Mouse (Mus musculus) heart, postnatal 0 days (tissue): ENCODE results near the gene Cdk19. TPM values are rescaled to one million over a fixed set of nuclear protein-coding genes. Genes with fewer than 3 reads are reported as not detected.

Source experiments
- ATAC-seq: fragments of 200-750 bp; cut with Nextera tagmentation; 2 replicates; pipeline ENCODE4 v1.8.0; 2017; ENCODE audit warnings: low read depth, moderate number of reproducible peaks, moderate library complexity; ENCODE audit not compliant: insufficient read depth
- DNase-seq: peaks from one replicate; pipeline ENCODE4 v3.0.0-alpha.2; 2016; ENCODE audit warnings: low spot score
- H3K27ac ChIP-seq: fragments of 300-500 bp; sonication (generic); 2 replicates; pipeline ENCODE4 v1.5.1; 2014; ENCODE audit warnings: low read depth, mild to moderate bottlenecking
- H3K27me3 ChIP-seq: fragments of 300-500 bp; sonication (generic); 2 replicates; pipeline ENCODE4 v1.6.1; 2014; ENCODE audit warnings: low read length, mixed read lengths; ENCODE audit not compliant: control insufficient read depth, insufficient read depth
- H3K36me3 ChIP-seq: fragments of 300-500 bp; sonication (generic); replicated peaks from 2 replicates; pipeline ENCODE4 v1.6.1; 2014; ENCODE audit warnings: low read length, mixed read lengths; ENCODE audit not compliant: control insufficient read depth, insufficient read depth
- H3K4me1 ChIP-seq: fragments of 300-500 bp; sonication (generic); 2 replicates; pipeline ENCODE4 v1.6.1; 2014; ENCODE audit warnings: antibody characterized with exemption; ENCODE audit not compliant: control insufficient read depth, insufficient read depth
- H3K4me2 ChIP-seq: fragments of 300-500 bp; sonication (generic); 2 replicates; pipeline ENCODE4 v1.6.1; 2014; ENCODE audit warnings: low read depth, mild to moderate bottlenecking, low read length, moderate library complexity
- H3K4me3 ChIP-seq: fragments of 300-500 bp; sonication (generic); 2 replicates; pipeline ENCODE4 v1.5.1; 2014; ENCODE audit warnings: low read depth, low read length
- H3K9ac ChIP-seq: fragments of 300-500 bp; sonication (generic); replicated peaks from 2 replicates; pipeline ENCODE4 v1.6.1; 2014; ENCODE audit warnings: low read depth, low read length, mixed read lengths
- H3K9me3 ChIP-seq: fragments of 300-500 bp; sonication (generic); replicated peaks from 2 replicates; pipeline ENCODE4 v1.6.1; 2016; ENCODE audit warnings: low read length; ENCODE audit not compliant: control insufficient read depth
- CTCF ChIP-seq: IDR thresholded peaks from 2 replicates; pipeline ENCODE4 v1.5.1; 2016; ENCODE audit warnings: antibody characterized with exemption, control low read depth, low read depth
- EP300 ChIP-seq: IDR thresholded peaks from 2 replicates; pipeline ENCODE4 v1.6.1; 2016; ENCODE audit warnings: antibody characterized with exemption, low read depth
- WGBS: fragments of 180-500 bp; shearing (Covaris S2); extraction: QIAGEN DNeasy Blood & Tissue Kit; methylation state at CpG from one replicate; pipeline ENCODE4 v1.1.7; 2014; 5-methylcytosine and 5-hydroxymethylcytosine counted together
- polyA plus RNA-seq: library from polyadenylated mRNA; unstranded; fragments of >200 nt; fragmentation: Nextera tagmentation; extraction: Ambion mirVana; gene quantifications from 2 replicates; pipeline ENCODE4 v1.2.1, GENCODE M21; 2015
- total RNA-seq: library from RNA; depleted of rRNA; stranded (reverse); fragments of >200 nt; gene quantifications from 2 replicates; pipeline ENCODE4 v1.2.3, GENCODE M21; 2014; ENCODE audit warnings: low replicate concordance

The Cdk19 gene
- total and polyA plus RNA-seq, 2 experiments from 2014 or later: 3.1 to 11.6 TPM

DNA sequence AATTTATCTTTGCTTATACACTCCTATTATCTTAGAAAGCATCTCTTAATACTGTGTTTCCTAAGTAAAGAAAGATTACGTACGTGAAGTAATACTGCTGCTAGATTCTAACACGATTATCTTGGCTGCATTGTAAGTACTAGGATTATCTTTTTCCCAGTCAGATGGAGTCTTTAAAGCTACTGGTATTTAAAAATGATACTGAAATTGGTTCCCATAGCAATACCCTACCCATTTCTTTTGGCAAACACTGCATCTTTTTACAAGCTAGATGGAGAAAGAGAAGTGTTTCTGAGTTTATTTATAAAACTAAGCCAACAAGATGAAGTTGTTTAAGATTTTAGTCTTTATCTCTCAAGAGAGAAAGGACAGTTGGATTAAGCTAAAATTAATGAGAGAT, 67.3 kb downstream of the Cdk19 start:
- H3K36me3 ChIP-seq: no peaks in the 10 kb centered on the region
- H3K9ac ChIP-seq: no peak overlapping the region
- WGBS: 78% methylated on average over 3 of the region's 3 CpGs
- no peak for ATAC-seq
- no peak overlapping the region for H3K4me3 ChIP-seq
- H3K4me1 ChIP-seq: no peaks in the 10 kb centered on the region
- no peaks in the 10 kb centered on the region for H3K9me3 ChIP-seq
- H3K27ac ChIP-seq: no peak overlapping the region
- DNase-seq: no peak
- TF ChIP-seq CTCF (no peak), EP300 (no peak)
- H3K27me3 ChIP-seq: no peaks in the 10 kb centered on the region
- no peak overlapping the region for H3K4me2 ChIP-seq

- Histone ChIP-seq H3K27me3 (no peaks in the 10 kb centered on the region), H3K9me3 (no peaks in the 10 kb centered on the region), H3K36me3 (no peaks in the 10 kb centered on the region), H3K4me2 (no peak overlapping the region), H3K4me3 (no peak overlapping the region), H3K27ac (no peak overlapping the region), H3K9ac (no peak overlapping the region), H3K4me1 (no peaks in the 10 kb centered on the region)
- DNase-seq (no peak), ATAC-seq (no peak)
- TF ChIP-seq EP300 (no peak), CTCF (no peak)
- WGBS: 30% methylated on average over 2 of the region's 2 CpGs
Observed at GRCm38 (mm10) chr10:40409336-40409735, 70.0 kb downstream of the Cdk19 start.

DNA sequence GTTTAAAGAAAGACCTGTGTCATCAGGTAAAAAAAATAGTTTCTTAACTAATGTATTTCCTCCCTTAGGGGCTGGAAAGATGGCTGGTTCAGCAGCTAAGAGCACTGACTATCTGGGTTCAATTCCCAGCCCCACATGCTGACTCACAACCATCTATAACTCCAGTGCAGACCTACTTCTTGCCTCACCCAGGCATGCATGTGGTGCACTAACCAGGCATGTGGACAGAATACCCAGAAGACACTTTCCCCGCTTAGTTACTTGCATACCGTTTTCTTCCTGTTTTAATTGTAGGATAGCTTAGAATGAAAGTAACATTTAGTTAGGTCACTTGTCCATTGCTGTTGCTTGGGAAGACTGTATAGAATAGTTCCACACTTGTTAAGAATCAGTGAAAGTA, 72.0 kb downstream of the Cdk19 start:
- Histone ChIP-seq H3K9me3 (no peaks in the 10 kb centered on the region), H3K9ac (no peak overlapping the region), H3K27me3 (no peaks in the 10 kb centered on the region), H3K4me1 (no peaks in the 10 kb centered on the region), H3K4me2 (no peak overlapping the region), H3K4me3 (no peak overlapping the region), H3K27ac (no peak overlapping the region), H3K36me3 (no peaks in the 10 kb centered on the region)
- DNase-seq (no peak), ATAC-seq (no peak)
- 93% methylated on average over 2 of the region's 2 CpGs for WGBS
- TF ChIP-seq CTCF (no peak), EP300 (no peak)

GRCm38 (mm10) chr10:40416944-40417343, 77.6 kb downstream of the Cdk19 start:
- DNase-seq (peak; percentile 50), ATAC-seq (peak; percentile 60)
- Histone ChIP-seq H3K4me3 (no peak overlapping the region), H3K4me1 (peaks cover 11% of the 10 kb centered on the region), H3K27ac (0 out of 2 replicates have a peak overlapping the region, but pooled peaks have one; percentile 4), H3K27me3 (no peaks in the 10 kb centered on the region), H3K4me2 (no peak overlapping the region), H3K9me3 (no peaks in the 10 kb centered on the region), H3K36me3 (no peaks in the 10 kb centered on the region), H3K9ac (no peak overlapping the region)
- WGBS: 33% methylated on average over 7 of the region's 7 CpGs
- TF ChIP-seq EP300: no peak
- no peak for TF ChIP-seq CTCF

DNA sequence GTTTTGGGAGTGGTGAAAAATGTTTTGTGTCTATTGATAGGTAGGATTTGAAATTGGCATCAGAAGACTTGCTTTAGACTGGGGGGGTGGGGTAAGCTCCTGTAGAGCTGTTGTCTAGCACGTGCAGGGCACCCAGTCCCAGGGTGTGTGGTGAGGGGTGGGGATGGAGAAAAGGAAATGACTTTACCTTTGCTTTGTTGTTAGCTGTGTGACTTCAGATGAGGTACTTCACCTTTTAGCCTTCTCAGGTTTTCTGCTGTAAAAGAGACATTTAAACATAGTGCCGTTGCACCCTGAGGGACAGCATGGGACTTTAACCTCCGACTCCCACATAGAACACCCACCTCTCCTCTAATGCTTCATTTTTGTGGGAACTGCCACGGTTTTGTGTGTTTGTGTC, 80.5 kb downstream of the Cdk19 start:
- H3K9ac ChIP-seq: no peak overlapping the region
- H3K4me1 ChIP-seq: peaks cover 17% of the 10 kb centered on the region
- 77% methylated on average over 4 of the region's 4 CpGs for WGBS
- no peak overlapping the region for H3K4me3 ChIP-seq
- TF ChIP-seq EP300 (no peak), CTCF (no peak)
- no peak overlapping the region for H3K27ac ChIP-seq
- H3K27me3 ChIP-seq: no peaks in the 10 kb centered on the region
- DNase-seq (no peak), ATAC-seq (no peak)
- no peaks in the 10 kb centered on the region for H3K9me3 ChIP-seq
- no peak overlapping the region for H3K4me2 ChIP-seq
- H3K36me3 ChIP-seq: no peaks in the 10 kb centered on the region

- no peaks in the 10 kb centered on the region for H3K9me3 ChIP-seq
- H3K4me3 ChIP-seq: no peak overlapping the region
- no peak for ATAC-seq
- no peaks in the 10 kb centered on the region for H3K27me3 ChIP-seq
- TF ChIP-seq EP300 (no peak), CTCF (no peak)
- no peaks in the 10 kb centered on the region for H3K36me3 ChIP-seq
- DNase-seq: no peak
- peaks cover 20% of the 10 kb centered on the region for H3K4me1 ChIP-seq
- no peak overlapping the region for H3K27ac ChIP-seq
- 80% methylated on average over 2 of the region's 2 CpGs for WGBS
- no peak overlapping the region for H3K9ac ChIP-seq
- H3K4me2 ChIP-seq: no peak overlapping the region
Observed at GRCm38 (mm10) chr10:40420703-40421102, 81.3 kb downstream of the Cdk19 start.
